Mouse (Mus musculus): ENCODE measurements around the gene Gpm6a. TPM values are rescaled to one million over a fixed set of nuclear protein-coding genes. Genes with fewer than 3 reads are reported as not detected.

Gpm6a gene
- polyA plus RNA-seq (2017; shearing (Covaris generic)): not detected

GRCm38 (mm10) chr8:54954741-54955455 lies at the start of gene Gpm6a:
Gene Gpm6a (plus strand): TSS chr8:54954843.

Other genes starting within 250 kb of the Gpm6a start
- gene Wdr17, start 67.7 kb upstream of the Gpm6a start, polyA plus RNA-seq (2017; shearing (Covaris generic)): not detected